In the genomic region with DNA sequence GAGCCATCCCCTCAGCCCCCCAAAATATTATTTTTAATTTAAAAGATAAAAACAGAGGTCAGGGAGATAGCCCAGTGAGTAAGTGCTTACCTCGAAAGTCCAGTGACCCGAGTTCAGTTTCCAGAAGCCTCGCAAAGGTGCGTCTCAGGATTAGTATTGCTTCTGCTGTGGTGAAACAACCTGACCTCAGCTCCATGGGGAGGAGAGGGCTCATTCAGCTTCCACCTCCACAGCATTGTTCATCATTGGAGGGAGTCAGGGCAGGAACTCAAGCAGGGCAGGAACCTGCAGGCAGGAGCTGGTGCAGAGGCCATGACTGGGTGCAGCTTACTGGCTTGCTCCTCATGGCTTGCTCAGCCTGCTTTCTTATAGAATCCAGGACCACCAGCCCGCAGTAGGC, we compare ENCODE assay signal across 19 mouse cellular contexts. TPM values are rescaled to one million over a fixed set of nuclear protein-coding genes. Genes with fewer than 3 reads are reported as not detected.
DNase-seq lines count a peak whose midpoint lies in the region; ATAC-seq lines count a peak whose summit lies in the region.
"Had no signal": no experiment of that assay in that cellular context is flagged by ENCODE, and none has a peak within 500 bp of the region (broad histone marks: within the 10 kb centered on the region; RNA-seq: fewer than 3 reads in every experiment).

No protein-coding gene starts in this region.

- peak; percentile 33 for DNase-seq in cerebellum, adult 9-10 months
- DNase-seq in cerebellum, postnatal 36 days = no peak
- DNase-seq in heart, adult 9 months (ENCODE audit: low spot score in 2 of 2) = no peak
- DNase-seq in lung, postnatal 14 days = no peak
- DNase-seq: adrenal gland, postnatal 25 days; cerebellum, adult 11 months; embryo, embryonic 11 days; kidney, adult 9 months; layer of hippocampus, postnatal 36 days; lung, postnatal 36 days; right cerebral cortex, adult 18-20 months had no signal

- no peak overlapping the region for H3K4me2 ChIP-seq in heart, embryonic 15.5 days
- no peak overlapping the region for H3K4me2 ChIP-seq in lung, embryonic 15.5 days
- H3K4me2 ChIP-seq in intestine, embryonic 15.5 days (replicated peaks) = no peak overlapping the region
- H3K4me2 ChIP-seq: limb, embryonic 13.5 days had no signal

- H3K9ac ChIP-seq in heart, embryonic 15.5 days = no peak overlapping the region
- H3K9ac ChIP-seq in lung, embryonic 15.5 days = no peak overlapping the region
- no peak overlapping the region for H3K9ac ChIP-seq in intestine, embryonic 15.5 days

- H3K27me3 ChIP-seq in heart, embryonic 15.5 days = no peaks in the 10 kb centered on the region
- H3K27me3 ChIP-seq in lung, embryonic 15.5 days = no peaks in the 10 kb centered on the region
- H3K27me3 ChIP-seq in intestine, embryonic 15.5 days (replicated peaks) = no peaks in the 10 kb centered on the region
- H3K27me3 ChIP-seq: limb, embryonic 13.5 days had no signal

- H3K9me3 ChIP-seq in heart, embryonic 15.5 days (replicated peaks) = no peaks in the 10 kb centered on the region
- no peaks in the 10 kb centered on the region for H3K9me3 ChIP-seq in lung, embryonic 15.5 days
- H3K9me3 ChIP-seq in intestine, embryonic 15.5 days = no peaks in the 10 kb centered on the region
- H3K9me3 ChIP-seq: forebrain, embryonic 10.5 days; limb, embryonic 13.5 days had no signal

- WGBS in heart, embryonic 15.5 days = 76% methylated on average over 5 of the region's 5 CpGs
- WGBS in lung, embryonic 15.5 days = 85% methylated on average over 5 of the region's 5 CpGs
- WGBS in intestine, embryonic 15.5 days = 85% methylated on average over 5 of the region's 5 CpGs

- no peaks in the 10 kb centered on the region for H3K36me3 ChIP-seq in heart, embryonic 15.5 days
- H3K36me3 ChIP-seq in lung, embryonic 15.5 days = no peaks in the 10 kb centered on the region
- H3K36me3 ChIP-seq in intestine, embryonic 15.5 days = no peaks in the 10 kb centered on the region

- H3K4me3 ChIP-seq in heart, embryonic 15.5 days = no peak overlapping the region
- H3K4me3 ChIP-seq in lung, embryonic 15.5 days = no peak overlapping the region
- H3K4me3 ChIP-seq in intestine, embryonic 15.5 days (replicated peaks) = no peak overlapping the region
- H3K4me3 ChIP-seq: forebrain, embryonic 10.5 days; limb, embryonic 13.5 days had no signal

- ATAC-seq in heart, embryonic 15.5 days (replicated peaks; ENCODE audit: insufficient number of reproducible peaks, insufficient read depth, low FRiP score, low read depth) = no peak
- no peak for ATAC-seq in lung, embryonic 15.5 days (ENCODE audit: borderline replicate concordance, extremely low read depth, low FRiP score, low TSS enrichment)
- ATAC-seq in intestine, embryonic 15.5 days = no peak
- ATAC-seq in megakaryocyte-erythroid progenitor cell, adult 5-6 weeks (replicated peaks; ENCODE audit: low FRiP score, low TSS enrichment, poor library complexity, severe bottlenecking) = no peak
- ATAC-seq: midbrain, embryonic 16.5 days had no signal

- peaks cover 94% of the 10 kb centered on the region for H3K4me1 ChIP-seq in heart, embryonic 15.5 days (replicated peaks)
- H3K4me1 ChIP-seq in lung, embryonic 15.5 days = peaks cover 84% of the 10 kb centered on the region
- H3K4me1 ChIP-seq in intestine, embryonic 15.5 days (replicated peaks) = peaks cover 71% of the 10 kb centered on the region

- H3K27ac ChIP-seq in heart, embryonic 15.5 days = peak overlapping the region; percentile 98
- peak overlapping the region; percentile 90; the same call in 1 of the 2 replicates for H3K27ac ChIP-seq in lung, embryonic 15.5 days
- H3K27ac ChIP-seq in intestine, embryonic 15.5 days = peak overlapping the region; percentile 99
- H3K27ac ChIP-seq: forebrain, embryonic 10.5 days had no signal

RNA-seq across cellular contexts. Expression of gene Naglu, which starts 8.8 kb away (rescaled TPM):
- polyA plus RNA-seq in heart, embryonic 15.5 days (2015; fragmentation: Nextera tagmentation; extraction: Ambion mirVana) = 11.6 and 16.3 TPM in 2 replicates
- 20.4 and 22.5 TPM in 2 replicates for polyA plus RNA-seq in lung, embryonic 15.5 days (2015; fragmentation: Nextera tagmentation; extraction: Ambion mirVana)
- polyA plus RNA-seq in intestine, embryonic 15.5 days (2015; fragmentation: Nextera tagmentation; extraction: Ambion mirVana) = 14.9 and 16.4 TPM in 2 replicates
- total RNA-seq in megakaryocyte-erythroid progenitor cell, adult 5-6 weeks (2014; fragmentation: Nextera tagmentation) = 1.5 and 4.3 TPM in 2 replicates
- 3.1 and 4.5 TPM in 2 replicates for total RNA-seq in megakaryocyte-erythroid progenitor cell, adult 5-6 weeks (2017)

RNA-seq across cellular contexts. Expression of gene Hsd17b1, which starts 17.2 kb away (rescaled TPM):
- not detected in 2 replicates for polyA plus RNA-seq in heart, embryonic 15.5 days (2015; fragmentation: Nextera tagmentation; extraction: Ambion mirVana)
- 0.11 and 0.15 TPM in 2 replicates for polyA plus RNA-seq in lung, embryonic 15.5 days (2015; fragmentation: Nextera tagmentation; extraction: Ambion mirVana)
- not detected in 2 replicates for polyA plus RNA-seq in intestine, embryonic 15.5 days (2015; fragmentation: Nextera tagmentation; extraction: Ambion mirVana)
- not detected in 2 replicates for total RNA-seq in megakaryocyte-erythroid progenitor cell, adult 5-6 weeks (2014; fragmentation: Nextera tagmentation)
- total RNA-seq in megakaryocyte-erythroid progenitor cell, adult 5-6 weeks (2017) = not detected in 2 replicates
- polyA plus RNA-seq: hindbrain, embryonic 11.5 days had no signal

RNA-seq across cellular contexts. Expression of gene Coasy, which starts 21.3 kb away (rescaled TPM):
- 26.6 and 29.0 TPM in 2 replicates for polyA plus RNA-seq in heart, embryonic 15.5 days (2015; fragmentation: Nextera tagmentation; extraction: Ambion mirVana)
- polyA plus RNA-seq in lung, embryonic 15.5 days (2015; fragmentation: Nextera tagmentation; extraction: Ambion mirVana) = 42.8 and 43.2 TPM in 2 replicates
- polyA plus RNA-seq in intestine, embryonic 15.5 days (2015; fragmentation: Nextera tagmentation; extraction: Ambion mirVana) = 41.8 and 43.9 TPM in 2 replicates
- 27.3 and 30.7 TPM in 2 replicates for total RNA-seq in megakaryocyte-erythroid progenitor cell, adult 5-6 weeks (2014; fragmentation: Nextera tagmentation)
- total RNA-seq in megakaryocyte-erythroid progenitor cell, adult 5-6 weeks (2017) = 15.1 and 17.2 TPM in 2 replicates

RNA-seq across cellular contexts. Expression of gene Mlx, which starts 26.0 kb away (rescaled TPM):
- polyA plus RNA-seq in heart, embryonic 15.5 days (2015; fragmentation: Nextera tagmentation; extraction: Ambion mirVana) = 34.5 and 38.8 TPM in 2 replicates
- 43.4 and 54.1 TPM in 2 replicates for polyA plus RNA-seq in lung, embryonic 15.5 days (2015; fragmentation: Nextera tagmentation; extraction: Ambion mirVana)
- polyA plus RNA-seq in intestine, embryonic 15.5 days (2015; fragmentation: Nextera tagmentation; extraction: Ambion mirVana) = 65.0 and 65.4 TPM in 2 replicates
- total RNA-seq in megakaryocyte-erythroid progenitor cell, adult 5-6 weeks (2014; fragmentation: Nextera tagmentation) = 46.8 and 53.3 TPM in 2 replicates
- 34.5 and 74.8 TPM in 2 replicates for total RNA-seq in megakaryocyte-erythroid progenitor cell, adult 5-6 weeks (2017)

RNA-seq across cellular contexts. Expression of gene Psmc3ip, which starts 34.2 kb away (rescaled TPM):
- 16.6 and 20.0 TPM in 2 replicates for polyA plus RNA-seq in heart, embryonic 15.5 days (2015; fragmentation: Nextera tagmentation; extraction: Ambion mirVana)
- 35.1 and 37.5 TPM in 2 replicates for polyA plus RNA-seq in lung, embryonic 15.5 days (2015; fragmentation: Nextera tagmentation; extraction: Ambion mirVana)
- polyA plus RNA-seq in intestine, embryonic 15.5 days (2015; fragmentation: Nextera tagmentation; extraction: Ambion mirVana) = 22.6 and 23.4 TPM in 2 replicates
- 26.2 and 65.9 TPM in 2 replicates for total RNA-seq in megakaryocyte-erythroid progenitor cell, adult 5-6 weeks (2014; fragmentation: Nextera tagmentation)
- 38.0 and 79.3 TPM in 2 replicates for total RNA-seq in megakaryocyte-erythroid progenitor cell, adult 5-6 weeks (2017)
